Mouse (Mus musculus): ENCODE results near the gene Lrp4. TPM values are rescaled to one million over a fixed set of nuclear protein-coding genes. Genes with fewer than 3 reads are reported as not detected.
"Not testable (repeated sequence)": the region's sequence is repeated elsewhere in the genome, so short reads cannot be mapped to it uniquely, and the experiment has no call there.

Gene Lrp4
- total RNA-seq, 2 experiments from 2014 or later, result 9.7 to 12.0 TPM

- DNase-seq (ENCODE audit: low spot score), result no peak
- intact Hi-C loops (cut with DNase I), result loop anchor here (1.0 to 5.0 kb wide), 3 partner anchors 22 to 363 kb away; partner anchors contain the start of gene Mybpc3
Observed at GRCm38 (mm10) chr2:91480399-91480801, 23.1 kb downstream of the Lrp4 start.

- intact Hi-C loops (cut with DNase I), result loop anchor here (1.0 to 5.0 kb wide), 3 partner anchors 22 to 364 kb away; partner anchors contain the start of gene Mybpc3
- DNase-seq (ENCODE audit: low spot score), result no peak
Observed at GRCm38 (mm10) chr2:91480805-91481514, 23.6 kb downstream of the Lrp4 start.

DNA sequence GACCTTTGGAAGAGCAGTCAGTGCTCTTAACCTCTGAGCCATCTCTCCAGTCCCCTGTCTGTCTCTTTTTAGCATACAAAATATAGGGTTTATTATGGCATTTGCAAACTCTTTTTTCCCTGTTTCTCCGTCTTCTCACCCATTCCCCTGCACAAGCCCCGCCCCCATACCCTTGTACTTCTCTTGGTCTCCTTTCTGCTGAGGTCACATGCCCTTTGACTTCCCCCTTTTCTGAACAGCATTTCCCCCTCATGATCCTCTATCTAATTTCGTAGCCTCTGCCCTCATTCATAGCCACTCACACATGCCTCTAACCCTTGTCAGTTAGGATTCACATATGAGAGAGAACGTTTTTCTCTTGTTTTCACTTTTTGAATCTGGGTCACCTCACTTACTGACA is 27.4 kb downstream of the Lrp4 start:
- intact Hi-C loops (cut with DNase I), result loop anchor here (5.0 kb wide), 1 partner anchor 367 kb away; the partner anchor contains the start of gene Mybpc3
- DNase-seq (ENCODE audit: low spot score), result no peak

DNA sequence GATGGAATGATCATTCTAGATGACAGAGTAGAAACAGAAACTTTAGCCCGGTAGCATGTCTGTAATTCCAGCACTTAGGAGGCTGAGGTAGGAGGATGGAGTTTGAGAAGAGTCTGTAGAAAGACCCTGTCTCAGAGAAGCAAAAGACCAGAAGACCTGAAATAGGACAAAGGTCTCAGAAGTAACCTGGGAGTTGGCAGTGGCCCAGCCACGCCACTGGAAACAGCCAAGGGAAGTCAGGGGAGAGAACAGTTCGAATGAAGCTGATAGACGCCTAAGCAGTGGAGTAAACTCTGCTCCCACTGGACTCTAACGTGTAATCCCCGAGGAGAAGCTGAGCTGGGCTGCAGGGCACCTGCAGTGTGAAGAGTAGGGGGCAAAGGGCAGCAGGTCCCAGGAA is 27.9 kb downstream of the Lrp4 start:
- intact Hi-C loops (cut with DNase I), result no loop called here
- DNase-seq (ENCODE audit: low spot score), result no peak

- DNase-seq (ENCODE audit: low spot score); intact Hi-C loops (cut with DNase I): not testable (repeated sequence)
Observed at GRCm38 (mm10) chr2:91487295-91487694, 30.0 kb downstream of the Lrp4 start.

DNA sequence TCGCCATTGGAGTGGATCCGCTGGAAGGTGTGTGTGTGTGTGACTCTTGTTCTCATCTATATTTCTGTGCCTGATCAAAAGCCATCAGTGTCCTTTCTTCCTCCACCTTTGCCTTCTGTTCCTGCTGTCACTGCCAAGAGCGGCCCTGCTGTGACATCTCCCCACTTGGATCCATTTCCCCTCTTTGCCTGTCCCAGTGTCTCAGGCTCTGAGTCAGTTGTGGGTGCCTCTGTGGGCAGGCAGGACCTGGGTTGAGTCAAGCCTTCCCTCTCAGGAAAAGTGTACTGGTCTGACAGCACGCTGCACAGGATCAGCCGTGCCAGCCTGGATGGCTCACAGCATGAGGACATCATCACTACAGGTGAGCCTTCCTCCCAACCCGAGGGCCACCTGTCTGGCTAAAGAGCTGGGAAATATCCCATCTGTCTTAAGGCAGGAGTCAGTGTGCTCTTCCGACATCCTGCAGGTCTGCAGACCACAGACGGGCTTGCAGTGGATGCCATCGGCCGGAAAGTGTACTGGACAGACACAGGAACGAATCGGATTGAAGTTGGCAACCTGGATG is 34.8 kb downstream of the Lrp4 start:
- intact Hi-C loops (cut with DNase I), result no loop called here
- DNase-seq (ENCODE audit: low spot score), result no peak

GRCm38 (mm10) chr2:91493981-91494380 is 36.7 kb downstream of the Lrp4 start:
- intact Hi-C loops (cut with DNase I), result no loop called here
- DNase-seq (ENCODE audit: low spot score), result no peak

DNA sequence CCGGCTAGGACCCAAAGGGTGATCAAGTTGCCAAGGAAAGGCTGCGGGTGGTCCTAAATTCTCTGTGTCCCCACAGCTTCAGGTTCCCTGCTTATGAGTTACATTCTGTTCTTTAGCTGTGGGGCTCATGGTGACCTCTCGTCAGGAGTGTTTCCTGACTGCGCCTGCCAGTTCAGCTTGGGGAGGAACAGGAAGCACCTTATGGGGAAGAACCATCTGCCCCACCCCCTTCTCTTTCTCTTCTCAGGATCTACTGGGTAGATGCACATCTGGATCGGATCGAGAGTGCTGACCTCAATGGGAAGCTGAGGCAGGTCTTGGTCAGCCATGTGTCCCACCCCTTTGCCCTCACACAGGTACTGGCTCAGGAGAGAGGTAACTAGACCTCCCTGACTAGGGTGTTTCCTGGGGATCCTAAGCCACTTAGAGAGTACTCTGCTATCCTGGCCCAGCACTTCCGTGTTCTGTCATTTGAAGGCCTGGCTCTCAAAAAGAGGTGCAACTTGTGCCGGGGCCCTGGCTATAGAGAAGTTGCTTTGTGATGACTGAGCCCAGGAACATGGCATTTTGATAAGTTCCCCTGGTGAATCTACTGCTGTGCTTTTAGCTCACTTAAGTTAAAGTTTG is 40.9 kb downstream of the Lrp4 start:
- intact Hi-C loops (cut with DNase I), result no loop called here
- DNase-seq (ENCODE audit: low spot score), result no peak

- intact Hi-C loops (cut with DNase I), result no loop called here
- DNase-seq (ENCODE audit: low spot score), result no peak
Observed at GRCm38 (mm10) chr2:91508076-91508475, 50.8 kb downstream of the Lrp4 start.

GRCm38 (mm10) chr2:91517186-91517585 is 59.9 kb downstream of the Lrp4 start:
- DNase-seq (ENCODE audit: low spot score), result no peak
- intact Hi-C loops (cut with DNase I), result no loop called here

DNA sequence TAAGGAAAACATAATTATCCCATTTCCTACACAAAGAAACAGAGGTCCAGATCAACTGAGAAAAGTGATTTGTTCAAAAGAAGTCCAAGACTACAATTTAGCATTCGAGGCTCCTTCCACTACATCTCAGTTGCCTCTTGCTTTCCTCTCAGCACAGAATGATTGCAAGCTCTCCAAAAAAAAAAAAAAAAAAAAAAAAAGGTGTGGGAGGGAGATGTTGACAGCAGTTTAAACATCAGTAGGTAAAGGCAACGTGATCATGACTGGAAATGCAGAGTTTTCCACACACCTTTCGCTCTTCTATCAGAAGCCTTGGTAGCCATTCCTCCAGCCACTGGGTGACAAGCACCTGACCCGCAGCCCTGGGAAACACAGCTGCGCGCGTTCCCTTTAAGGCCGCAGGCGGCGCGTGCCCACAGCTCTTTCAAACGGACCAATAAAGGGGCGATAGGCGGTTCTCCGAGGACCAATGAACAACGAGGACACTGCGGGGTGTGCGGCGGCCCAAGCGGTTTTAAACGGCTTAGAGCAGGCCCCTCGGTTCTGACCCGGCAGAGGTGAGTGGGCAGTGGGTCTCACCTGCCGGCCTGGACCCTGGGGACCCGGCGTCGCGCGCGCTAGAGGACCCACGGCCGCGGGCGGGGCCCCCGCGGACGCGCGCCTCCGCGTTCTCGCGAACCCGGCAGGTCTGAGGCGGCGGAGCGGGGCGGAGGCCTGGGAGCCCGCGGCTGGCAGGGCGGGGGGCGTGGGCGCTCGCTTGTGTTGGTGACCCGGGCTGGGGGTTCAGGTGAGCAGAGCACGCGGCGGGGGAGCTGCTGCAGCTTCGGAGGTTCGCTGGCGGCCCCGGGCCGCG is 69.2 kb downstream of the Lrp4 start, which contains the start of gene Ckap5:
Gene Ckap5 (plus strand): TSS at position 469 of the 853 bp plus-strand sequence.
- DNase-seq (ENCODE audit: low spot score), result peak; percentile 87
- intact Hi-C loops (cut with DNase I), result loop anchor here (1.0 to 5.0 kb wide), 2 partner anchors 11 to 584 kb away; partner anchors contain the start of gene Celf1

DNA sequence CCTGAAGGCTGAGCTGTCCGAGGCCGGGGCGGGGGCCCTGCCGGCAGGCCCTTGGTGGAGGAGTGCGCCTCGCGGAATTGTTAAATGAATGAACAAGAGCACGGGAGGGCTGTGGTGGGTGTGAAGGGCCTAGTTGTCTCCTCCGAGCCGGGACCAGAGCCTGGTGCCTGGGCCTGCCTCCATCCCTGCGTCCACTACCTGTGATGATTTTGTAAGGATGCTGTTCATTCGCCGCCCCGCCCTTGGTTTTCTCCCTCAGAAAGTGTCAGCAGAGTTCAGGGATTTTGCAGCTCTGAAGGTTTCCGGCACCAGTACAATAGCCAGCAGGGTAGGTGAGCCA is 69.8 kb downstream of the Lrp4 start:
- DNase-seq (ENCODE audit: low spot score), result no peak
- intact Hi-C loops (cut with DNase I), result loop anchor here (5.0 kb wide), 1 partner anchor 585 kb away; the partner anchor contains the start of gene Celf1

DNA sequence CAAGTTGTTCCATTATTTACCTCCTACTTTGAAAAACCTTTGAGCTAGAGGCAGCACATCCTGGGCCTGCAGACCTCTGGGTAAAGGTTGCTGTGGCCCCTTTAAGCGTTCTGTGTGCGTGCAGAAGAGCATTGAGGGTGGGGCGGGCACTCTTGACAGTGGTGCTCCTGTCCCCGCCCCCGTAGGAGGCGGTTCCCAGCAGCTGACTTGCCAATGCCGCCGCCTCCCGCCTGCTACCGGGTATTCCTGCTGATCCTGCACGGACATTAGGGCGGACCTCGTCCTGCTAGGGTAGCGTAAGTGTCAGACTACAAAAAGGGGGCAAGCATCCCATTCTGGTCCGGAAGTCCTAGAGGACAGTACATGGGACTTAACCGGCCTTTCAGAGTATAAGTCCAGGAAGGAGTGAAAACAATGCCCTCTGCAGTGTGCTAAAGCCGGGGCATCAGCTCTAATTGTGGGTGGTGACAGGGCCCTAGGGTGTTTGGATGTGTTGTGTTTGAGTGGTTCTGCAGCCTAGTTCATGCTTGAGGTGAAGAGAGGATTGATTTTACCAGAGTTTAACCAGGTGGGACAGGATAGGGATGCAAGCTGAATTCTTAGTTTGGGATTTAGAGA is 80.4 kb downstream of the Lrp4 start:
- intact Hi-C loops (cut with DNase I), result loop anchor here (1.0 kb wide), 1 partner anchor 11 kb away; the partner anchor contains the start of gene Ckap5
- DNase-seq (ENCODE audit: low spot score), result peak; percentile 86

Other genes with a start within 250 kb of the Lrp4 start
- 1 to 10 TPM; 2.9 to 3.1 TPM for gene Ddb2, start 220.5 kb upstream of the Lrp4 start, total RNA-seq (2021)
- gene Pacsin3, start 201.6 kb upstream of the Lrp4 start, total RNA-seq (2021), result 100 to 1,000 TPM; 133 to 138 TPM
- 10 to 100 TPM; 56.2 TPM for gene Arfgap2, start 192.5 kb upstream of the Lrp4 start, total RNA-seq (2021)
- 10 to 100 TPM in 1 of 2 experiments, 1 to 10 TPM in 1; 7.0 to 14.0 TPM for gene 1110051M20Rik, start 12.8 kb upstream of the Lrp4 start, total RNA-seq (2021)
- 10 to 100 TPM; 45.0 to 49.6 TPM for gene Ckap5, start 69.3 kb downstream of the Lrp4 start, total RNA-seq (2021)
- not detected for gene F2, start 178.9 kb downstream of the Lrp4 start, total RNA-seq (2021)
- 1 to 10 TPM; 5.2 to 5.7 TPM for gene Zfp408, start 192.3 kb downstream of the Lrp4 start, total RNA-seq (2021)
- 10 to 100 TPM; 24.7 to 27.7 TPM for gene Arhgap1, start 192.3 kb downstream of the Lrp4 start, total RNA-seq (2021)

Data from heart, postnatal 25 days (tissue).